Mouse (Mus musculus) ovary, postnatal 14 days (tissue): Measurements from ENCODE around the gene Ptbp1.
"Not testable (repeated sequence)": the region's sequence is repeated elsewhere in the genome, so short reads cannot be mapped to it uniquely, and the experiment has no call there.

ENCODE experiments used
- DNase-seq: peaks from one replicate; pipeline ENCODE4 v3.0.0; 2022; ENCODE audit warnings: low spot score

The Ptbp1 gene

GRCm38 (mm10) chr10:79884446-79884845 lies 30.2 kb downstream of the Ptbp1 start:
- DNase-seq: peak; percentile 50

- not testable (repeated sequence) for DNase-seq
Observed at GRCm38 (mm10) chr10:79884938-79885337, 30.7 kb downstream of the Ptbp1 start.

GRCm38 (mm10) chr10:79886054-79886453 lies 31.8 kb downstream of the Ptbp1 start, which contains the start of gene Elane:
Gene Elane (plus strand): TSS chr10:79886247.
- no peak for DNase-seq

GRCm38 (mm10) chr10:79886611-79887010 lies 32.4 kb downstream of the Ptbp1 start:
- no peak for DNase-seq

GRCm38 (mm10) chr10:79889386-79889785 lies 35.2 kb downstream of the Ptbp1 start:
- DNase-seq: no peak

- no peak for DNase-seq
Observed at GRCm38 (mm10) chr10:79890670-79891069, 36.4 kb downstream of the Ptbp1 start, which contains the start of gene Cfd. Gene Cfd (plus strand): TSS chr10:79890853.

GRCm38 (mm10) chr10:79892451-79893118 lies 38.4 kb downstream of the Ptbp1 start:
- DNase-seq: peak; percentile 75

GRCm38 (mm10) chr10:79896306-79896705 lies 42.1 kb downstream of the Ptbp1 start:
- DNase-seq: no peak

GRCm38 (mm10) chr10:79896814-79897213 lies 42.6 kb downstream of the Ptbp1 start:
- DNase-seq: no peak

- DNase-seq: no peak
Observed at GRCm38 (mm10) chr10:79897316-79898245, 43.4 kb downstream of the Ptbp1 start.

- DNase-seq: no peak
Observed at GRCm38 (mm10) chr10:79900951-79901410, 46.8 kb downstream of the Ptbp1 start.

GRCm38 (mm10) chr10:79906712-79907111 lies 52.5 kb downstream of the Ptbp1 start:
- no peak for DNase-seq

- no peak for DNase-seq
Observed at GRCm38 (mm10) chr10:79907415-79907814, 53.2 kb downstream of the Ptbp1 start.

- DNase-seq: peak; percentile 90
Observed at GRCm38 (mm10) chr10:79908167-79909091, 54.2 kb downstream of the Ptbp1 start, which contains the start of gene Med16. Gene Med16 (minus strand): TSS chr10:79908923.

GRCm38 (mm10) chr10:79909092-79909922 lies 55.1 kb downstream of the Ptbp1 start:
- DNase-seq: no peak

- no peak for DNase-seq
Observed at GRCm38 (mm10) chr10:79910556-79910955, 56.3 kb downstream of the Ptbp1 start, which contains the start of gene Gm26602. Gene Gm26602 (plus strand): TSS chr10:79910856.

GRCm38 (mm10) chr10:79912412-79912811 lies 58.2 kb downstream of the Ptbp1 start:
- DNase-seq: no peak
